Mouse (Mus musculus): ENCODE measurements around the gene Dhx16.

DNA sequence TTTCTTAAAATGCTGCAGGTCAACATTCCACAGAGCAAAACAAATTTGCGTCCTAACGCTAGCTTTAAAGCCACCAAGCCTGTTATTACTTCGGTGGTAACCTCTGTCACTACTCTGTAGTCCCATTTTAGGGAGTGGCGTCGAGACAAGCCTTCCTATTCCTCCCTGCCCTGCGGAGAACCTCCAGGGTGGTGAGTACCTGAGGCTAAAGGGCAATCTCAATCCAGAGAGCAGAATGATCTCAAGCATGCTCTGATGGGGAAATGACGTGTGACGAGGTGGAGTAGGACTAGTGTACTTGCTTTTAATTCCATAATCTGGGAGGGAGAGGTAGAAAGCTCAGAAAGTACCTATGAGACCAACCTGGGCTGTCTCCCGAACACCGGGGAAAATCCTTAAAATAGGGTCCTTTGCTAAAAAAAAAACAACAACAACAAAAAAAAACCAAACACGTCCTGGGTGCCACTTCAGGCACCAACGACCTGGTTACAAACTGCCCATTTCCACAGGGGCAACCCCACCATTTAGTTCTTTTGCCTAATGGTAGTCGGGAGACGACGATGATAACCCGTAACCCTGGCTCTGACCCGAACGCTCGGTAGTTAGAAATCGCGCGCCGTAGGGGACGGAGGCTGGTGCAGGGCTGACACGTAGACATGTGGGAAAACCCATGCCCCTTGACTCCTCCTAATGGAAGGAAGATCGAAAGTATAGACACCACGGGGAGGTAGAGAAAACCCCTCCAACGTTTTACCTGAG is 36.1 kb downstream of the Dhx16 start:
- TF ChIP-seq EP300 (optimal IDR thresholded peaks at IDR 0.05) (no peak), CTCF (IDR thresholded peaks at IDR 0.05; ENCODE audit: low read depth) (no peak)
